In genomic region chr5:50202307-50203010, GRCm38 (mm10) we compare ENCODE assay signal across 18 mouse cellular contexts.
DNase-seq lines count a peak whose midpoint lies in the region; ATAC-seq and TF ChIP-seq lines count a peak whose summit lies in the region.
"Had no signal": no experiment of that assay in that cellular context is flagged by ENCODE, and none has a peak within 500 bp of the region (broad histone marks: within the 10 kb centered on the region; RNA-seq: fewer than 3 reads in every experiment).

No protein-coding gene starts in this region.

- H3K4me3 ChIP-seq in kidney, postnatal 0 days (replicated peaks; ENCODE audit: low read depth, low read length) = no peak overlapping the region
- no peak overlapping the region for H3K4me3 ChIP-seq in limb, embryonic 13.5 days
- H3K4me3 ChIP-seq in hindbrain, embryonic 14.5 days (replicated peaks; ENCODE audit: low read length) = no peak overlapping the region
- H3K4me3 ChIP-seq: forebrain, embryonic 13.5 days; heart, adult 2 months; heart, embryonic 15.5 days; neural tube, embryonic 13.5 days had no signal

- H3K9me3 ChIP-seq in kidney, postnatal 0 days (replicated peaks; ENCODE audit: low read length) = no peaks in the 10 kb centered on the region
- H3K9me3 ChIP-seq in limb, embryonic 13.5 days = no peaks in the 10 kb centered on the region
- H3K9me3 ChIP-seq in hindbrain, embryonic 14.5 days (ENCODE audit: control insufficient read depth, low read length) = no peaks in the 10 kb centered on the region
- H3K9me3 ChIP-seq: forebrain, embryonic 13.5 days; heart, embryonic 15.5 days; neural tube, embryonic 13.5 days had no signal

- no peak overlapping the region for H3K4me2 ChIP-seq in kidney, postnatal 0 days (ENCODE audit: low read length)
- H3K4me2 ChIP-seq in limb, embryonic 13.5 days (replicated peaks) = no peak overlapping the region
- no peak overlapping the region for H3K4me2 ChIP-seq in hindbrain, embryonic 14.5 days (replicated peaks)
- H3K4me2 ChIP-seq: forebrain, embryonic 13.5 days; heart, embryonic 15.5 days; neural tube, embryonic 13.5 days had no signal

- WGBS in kidney, postnatal 0 days = 60% methylated on average over 7 of the region's 7 CpGs
- WGBS in limb, embryonic 13.5 days = 38% methylated on average over 7 of the region's 7 CpGs
- 75% methylated on average over 7 of the region's 7 CpGs for WGBS in hindbrain, embryonic 14.5 days

- no peak overlapping the region for H3K9ac ChIP-seq in kidney, postnatal 0 days (ENCODE audit: low read depth, low read length)
- no peak overlapping the region for H3K9ac ChIP-seq in limb, embryonic 13.5 days
- H3K9ac ChIP-seq in hindbrain, embryonic 14.5 days = no peak overlapping the region
- H3K9ac ChIP-seq: forebrain, embryonic 13.5 days; heart, embryonic 15.5 days; neural tube, embryonic 13.5 days had no signal

- 0 out of 2 replicates have a peak, but pooled peaks cover 4% of the 10 kb centered on the region for H3K4me1 ChIP-seq in kidney, postnatal 0 days (replicated peaks; ENCODE audit: insufficient read depth, low read length)
- H3K4me1 ChIP-seq in limb, embryonic 13.5 days = peaks cover 15% of the 10 kb centered on the region
- H3K4me1 ChIP-seq in hindbrain, embryonic 14.5 days (replicated peaks; ENCODE audit: control insufficient read depth, insufficient read depth, low read length) = no peaks in the 10 kb centered on the region
- H3K4me1 ChIP-seq: forebrain, embryonic 13.5 days; neural tube, embryonic 13.5 days had no signal

- H3K36me3 ChIP-seq in kidney, postnatal 0 days (ENCODE audit: insufficient read depth, low read length) = no peaks in the 10 kb centered on the region
- H3K36me3 ChIP-seq in limb, embryonic 13.5 days = no peaks in the 10 kb centered on the region
- no peaks in the 10 kb centered on the region for H3K36me3 ChIP-seq in hindbrain, embryonic 14.5 days (replicated peaks; ENCODE audit: control insufficient read depth, insufficient read depth)
- H3K36me3 ChIP-seq: heart, embryonic 15.5 days; neural tube, embryonic 13.5 days had no signal

- no peak for TF ChIP-seq CTCF in kidney, postnatal 0 days (IDR thresholded peaks at IDR 0.05; ENCODE audit: low read depth)

- H3K27ac ChIP-seq in kidney, postnatal 0 days = no peak overlapping the region
- H3K27ac ChIP-seq in limb, embryonic 13.5 days = peak overlapping the region; percentile 28; the same call in 1 of the 2 replicates
- H3K27ac ChIP-seq in hindbrain, embryonic 14.5 days = no peak overlapping the region
- H3K27ac ChIP-seq: forebrain, embryonic 13.5 days; heart, adult 2 months; heart, embryonic 15.5 days; neural tube, embryonic 13.5 days had no signal

- ATAC-seq in kidney, postnatal 0 days (replicated peaks; ENCODE audit: low FRiP score, low read depth) = no peak
- peak; percentile 77 for ATAC-seq in limb, embryonic 13.5 days (ENCODE audit: low FRiP score, low read depth)
- no peak for ATAC-seq in hindbrain, embryonic 14.5 days (ENCODE audit: low FRiP score)
- ATAC-seq: forebrain, embryonic 13.5 days had no signal

- H3K27me3 ChIP-seq in kidney, postnatal 0 days (ENCODE audit: insufficient read depth, low read length) = no peaks in the 10 kb centered on the region
- H3K27me3 ChIP-seq in limb, embryonic 13.5 days = no peaks in the 10 kb centered on the region
- no peaks in the 10 kb centered on the region for H3K27me3 ChIP-seq in hindbrain, embryonic 14.5 days (ENCODE audit: control insufficient read depth, insufficient read depth, low read length)
- H3K27me3 ChIP-seq: forebrain, embryonic 13.5 days; heart, embryonic 15.5 days; neural tube, embryonic 13.5 days had no signal

- peak; percentile 11 for DNase-seq in kidney, postnatal 0 days (ENCODE audit: low spot score)
- no peak for DNase-seq in kidney, postnatal 25 days
- DNase-seq in right cerebral cortex, adult 18-20 months = peak; percentile 4
- DNase-seq in right cerebral cortex, postnatal 10 days (ENCODE audit: low spot score in 2 of 2) = no peak
- no peak for DNase-seq in hindbrain, embryonic 14.5 days (ENCODE audit: low spot score)
- DNase-seq in liver = no peak
- DNase-seq: adrenal gland, postnatal 14 days; B cell, adult 2 months; cerebellum, adult 18-20 months; gastrocnemius, postnatal 14 days; heart, adult 2 months; kidney, postnatal 14 days; right cerebral cortex, postnatal 25 days; thymus, adult 18-20 months had no signal

Comparison
In these comparisons a context has a peak if more than half of its experiments do, and no peak if none do; other contexts are left out.
1. DNase-seq: peak in kidney, postnatal 0 days (single experiment) and right cerebral cortex, adult 18-20 months (single experiment); none in kidney, postnatal 25 days (0 of 2), right cerebral cortex, postnatal 10 days (0 of 2), hindbrain, embryonic 14.5 days (single experiment) and liver (single experiment).